Mouse (Mus musculus) midbrain, embryonic 16.5 days (tissue): ENCODE measurements at regions not wholly inside any gene's neighbourhood (a gene's known extent, or its start where the extent isn't known, plus 50 kb on each side); places are given as distances from the start of the nearest gene placed in this dataset.
A peak's percentile ranks its signal among the peaks of the same experiment; 100 is the strongest.

ENCODE experiments used
- ATAC-seq: fragments of 200-750 bp; cut with Nextera tagmentation; 2 replicates; pipeline ENCODE4 v1.8.0; 2017; ENCODE audit warnings: moderate TSS enrichment
- H3K27ac ChIP-seq: fragments of 300-500 bp; sonication (generic); 2 replicates; pipeline ENCODE4 v1.5.1; 2014; ENCODE audit warnings: mild to moderate bottlenecking, low read length, mixed read lengths
- H3K27me3 ChIP-seq: fragments of 300-500 bp; sonication (generic); 2 replicates; pipeline ENCODE4 v1.6.1; 2014; ENCODE audit warnings: low read depth, low read length, mixed read lengths; ENCODE audit not compliant: control insufficient read depth, insufficient read depth
- H3K36me3 ChIP-seq: fragments of 300-500 bp; sonication (generic); 2 replicates; pipeline ENCODE4 v1.6.1; 2014; ENCODE audit warnings: mild to moderate bottlenecking, low read length, moderate library complexity, mixed read lengths; ENCODE audit not compliant: control insufficient read depth, insufficient read depth
- H3K4me1 ChIP-seq: fragments of 300-500 bp; sonication (generic); 2 replicates; pipeline ENCODE4 v1.6.1; 2014; ENCODE audit warnings: mild to moderate bottlenecking, low read length, mixed read lengths; ENCODE audit not compliant: control insufficient read depth, insufficient read depth
- H3K4me2 ChIP-seq: fragments of 300-500 bp; sonication (generic); 2 replicates; pipeline ENCODE4 v1.6.1; 2014; ENCODE audit warnings: mild to moderate bottlenecking, low read length, mixed read lengths
- H3K4me3 ChIP-seq: fragments of 300-500 bp; sonication (generic); 2 replicates; pipeline ENCODE4 v1.5.1; 2014; ENCODE audit warnings: low read depth, mild to moderate bottlenecking, low read length, moderate library complexity, mixed read lengths
- H3K9ac ChIP-seq: fragments of 300-500 bp; sonication (generic); 2 replicates; pipeline ENCODE4 v1.6.1; 2014; ENCODE audit warnings: low read depth, low read length, mixed read lengths
- H3K9me3 ChIP-seq: fragments of 300-500 bp; sonication (generic); replicated peaks from 2 replicates; pipeline ENCODE4 v1.6.1; 2014; ENCODE audit warnings: mild to moderate bottlenecking, low read length, mixed read lengths; ENCODE audit not compliant: control insufficient read depth, poor library complexity, severe bottlenecking
- WGBS: fragments of 180-500 bp; shearing (Covaris S2); extraction: QIAGEN DNeasy Blood & Tissue Kit; methylation state at CpG from one replicate; pipeline ENCODE4 v1.1.7; 2014; 5-methylcytosine and 5-hydroxymethylcytosine counted together

GRCm38 (mm10) chr19:21173896-21174483 lies 98.1 kb upstream of the Zfand5 start:
- no peaks in the 10 kb centered on the region for H3K9me3 ChIP-seq
- no peak overlapping the region for H3K4me2 ChIP-seq
- no peaks in the 10 kb centered on the region for H3K36me3 ChIP-seq
- no peaks in the 10 kb centered on the region for H3K4me1 ChIP-seq
- no peak overlapping the region for H3K27ac ChIP-seq
- no peak for ATAC-seq
- no peak overlapping the region for H3K9ac ChIP-seq
- H3K4me3 ChIP-seq, result no peak overlapping the region
- no peaks in the 10 kb centered on the region for H3K27me3 ChIP-seq
- WGBS, result 81% methylated on average over 5 of the region's 5 CpGs

GRCm38 (mm10) chr19:21171191-21171590 lies 100.9 kb upstream of the Zfand5 start:
- H3K4me3 ChIP-seq, result no peak overlapping the region
- H3K27me3 ChIP-seq, result no peaks in the 10 kb centered on the region
- no peaks in the 10 kb centered on the region for H3K36me3 ChIP-seq
- no peak overlapping the region for H3K4me2 ChIP-seq
- no peak overlapping the region for H3K9ac ChIP-seq
- H3K4me1 ChIP-seq, result peaks cover 12% of the 10 kb centered on the region; the same call in 1 of the 2 replicates
- 79% methylated on average over 2 of the region's 2 CpGs for WGBS
- H3K9me3 ChIP-seq, result no peaks in the 10 kb centered on the region
- H3K27ac ChIP-seq, result no peak overlapping the region
- ATAC-seq, result no peak

GRCm38 (mm10) chr19:21170785-21171184 lies 101.3 kb upstream of the Zfand5 start:
- no peak overlapping the region for H3K4me2 ChIP-seq
- H3K4me1 ChIP-seq, result peaks cover 16% of the 10 kb centered on the region
- no peaks in the 10 kb centered on the region for H3K9me3 ChIP-seq
- H3K36me3 ChIP-seq, result no peaks in the 10 kb centered on the region
- 54% methylated on average over 2 of the region's 2 CpGs for WGBS
- H3K4me3 ChIP-seq, result no peak overlapping the region
- no peak overlapping the region for H3K9ac ChIP-seq
- ATAC-seq, result no peak
- no peak overlapping the region for H3K27ac ChIP-seq
- no peaks in the 10 kb centered on the region for H3K27me3 ChIP-seq

GRCm38 (mm10) chr19:21166939-21167338 lies 105.1 kb upstream of the Zfand5 start:
- H3K27ac ChIP-seq, result no peak overlapping the region
- no peaks in the 10 kb centered on the region for H3K27me3 ChIP-seq
- H3K9ac ChIP-seq, result no peak overlapping the region
- H3K36me3 ChIP-seq, result no peaks in the 10 kb centered on the region
- H3K4me2 ChIP-seq, result no peak overlapping the region
- no peak overlapping the region for H3K4me3 ChIP-seq
- H3K9me3 ChIP-seq, result no peaks in the 10 kb centered on the region
- ATAC-seq, result no peak
- peaks cover 19% of the 10 kb centered on the region for H3K4me1 ChIP-seq
- 7% methylated on average over 4 of the region's 4 CpGs for WGBS

- peaks cover 19% of the 10 kb centered on the region for H3K4me1 ChIP-seq
- no peak overlapping the region for H3K4me3 ChIP-seq
- WGBS, result 23% methylated on average over 5 of the region's 5 CpGs
- H3K9me3 ChIP-seq, result no peaks in the 10 kb centered on the region
- peak overlapping the region; percentile 23; the same call in 1 of the 2 replicates for H3K27ac ChIP-seq
- peak; percentile 40; the same call in 1 of the 2 replicates for ATAC-seq
- no peaks in the 10 kb centered on the region for H3K27me3 ChIP-seq
- H3K4me2 ChIP-seq, result peak overlapping the region; percentile 31; the same call in 1 of the 2 replicates
- H3K36me3 ChIP-seq, result no peaks in the 10 kb centered on the region
- H3K9ac ChIP-seq, result no peak overlapping the region
Observed at GRCm38 (mm10) chr19:21166465-21166860, 105.6 kb upstream of the Zfand5 start.

GRCm38 (mm10) chr19:21165763-21166464 lies 106.2 kb upstream of the Zfand5 start:
- H3K4me2 ChIP-seq, result peak overlapping the region; percentile 31
- no peak overlapping the region for H3K4me3 ChIP-seq
- H3K36me3 ChIP-seq, result no peaks in the 10 kb centered on the region
- no peak overlapping the region for H3K9ac ChIP-seq
- peak; percentile 77 for ATAC-seq
- no peaks in the 10 kb centered on the region for H3K9me3 ChIP-seq
- H3K27ac ChIP-seq, result peak overlapping the region; percentile 29; the same call in 1 of the 2 replicates
- peaks cover 19% of the 10 kb centered on the region for H3K4me1 ChIP-seq
- WGBS, result 9% methylated on average over 10 of the region's 10 CpGs
- no peaks in the 10 kb centered on the region for H3K27me3 ChIP-seq

- H3K36me3 ChIP-seq, result no peaks in the 10 kb centered on the region
- WGBS, result 89% methylated on average over 2 of the region's 2 CpGs
- H3K9me3 ChIP-seq, result no peaks in the 10 kb centered on the region
- no peak overlapping the region for H3K27ac ChIP-seq
- no peak overlapping the region for H3K4me3 ChIP-seq
- no peak for ATAC-seq
- H3K4me2 ChIP-seq, result no peak overlapping the region
- H3K4me1 ChIP-seq, result peaks cover 19% of the 10 kb centered on the region
- H3K9ac ChIP-seq, result no peak overlapping the region
- H3K27me3 ChIP-seq, result no peaks in the 10 kb centered on the region
Observed at GRCm38 (mm10) chr19:21163978-21164377, 108.1 kb upstream of the Zfand5 start.

GRCm38 (mm10) chr19:21160946-21161345 lies 111.1 kb upstream of the Zfand5 start:
- Histone ChIP-seq H3K9me3 (no peaks in the 10 kb centered on the region), H3K4me2 (no peak overlapping the region), H3K4me1 (peaks cover 4% of the 10 kb centered on the region), H3K9ac (no peak overlapping the region), H3K27ac (no peak overlapping the region), H3K27me3 (no peaks in the 10 kb centered on the region), H3K36me3 (no peaks in the 10 kb centered on the region), H3K4me3 (no peak overlapping the region)
- WGBS, result 7% methylated on average over 4 of the region's 4 CpGs
- no peak for ATAC-seq
